Mouse (Mus musculus) bone marrow macrophage, adult 2 months (primary cell): ENCODE data around the gene Col6a2.

Experiments used
- CTCF ChIP-seq: IDR thresholded peaks from 2 replicates; pipeline ENCODE4 v1.5.1; 2012; ENCODE audit warnings: low read depth, mild to moderate bottlenecking, low read length, moderate library complexity
- POLR2A ChIP-seq: IDR thresholded peaks from 2 replicates; pipeline ENCODE4 v1.6.1; 2012; ENCODE audit warnings: mild to moderate bottlenecking, low read depth, low read length, borderline replicate concordance

DNA sequence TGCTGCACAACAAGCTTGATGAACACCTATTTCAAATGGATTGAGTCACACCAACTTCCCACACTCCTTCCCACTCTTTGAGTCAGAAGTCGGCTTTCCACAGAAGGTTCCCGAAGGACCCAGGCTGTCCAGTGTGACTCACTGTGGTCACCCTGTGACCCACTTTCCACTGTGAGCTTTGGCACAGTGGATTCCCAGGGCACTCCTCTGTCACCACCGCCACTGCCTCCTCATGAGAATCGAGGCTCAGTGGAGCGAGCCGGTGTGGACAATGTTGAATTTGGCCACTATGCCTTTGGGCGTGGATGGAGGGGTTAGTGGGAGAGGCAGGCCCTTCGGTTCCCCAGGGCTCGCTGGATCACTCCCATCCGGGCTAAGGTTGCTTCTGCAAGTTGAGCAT lies 25.3 kb upstream of the Col6a2 start:
- TF ChIP-seq POLR2A (no peak), CTCF (no peak)
